Mouse (Mus musculus) liver (tissue): ENCODE measurements around the gene Ddx59.
A peak's percentile ranks its signal among the peaks of the same experiment; 100 is the strongest.

Experiments used
- DNase-seq: peaks from one replicate; pipeline ENCODE4 v3.0.0-alpha.2; 2020; ENCODE audit warnings: mixed read lengths

Ddx59 gene

GRCm38 (mm10) chr1:136450206-136450605 is 35.1 kb downstream of the Ddx59 start:
- DNase-seq: no peak

GRCm38 (mm10) chr1:136452421-136452820 is 37.4 kb downstream of the Ddx59 start:
- no peak for DNase-seq

GRCm38 (mm10) chr1:136455756-136456585 is 40.9 kb downstream of the Ddx59 start:
- DNase-seq: no peak

GRCm38 (mm10) chr1:136456741-136457140 is 41.7 kb downstream of the Ddx59 start:
- DNase-seq: no peak

- no peak for DNase-seq
These were observed 42.3 kb downstream of the Ddx59 start for GRCm38 (mm10) chr1:136457403-136457802.

- no peak for DNase-seq
These were observed 43.7 kb downstream of the Ddx59 start for GRCm38 (mm10) chr1:136458691-136459245.

- DNase-seq: no peak
These were observed 47.4 kb downstream of the Ddx59 start for GRCm38 (mm10) chr1:136462443-136462842.

GRCm38 (mm10) chr1:136465168-136465567 is 50.1 kb downstream of the Ddx59 start:
- no peak for DNase-seq

GRCm38 (mm10) chr1:136466143-136466811 is 51.2 kb downstream of the Ddx59 start, which contains the start of gene Kif14:
Kif14 (plus strand) TSS chr1:136466343.
- DNase-seq: peak; percentile 99

- no peak for DNase-seq
These were observed 54.3 kb downstream of the Ddx59 start for GRCm38 (mm10) chr1:136469408-136469807.

GRCm38 (mm10) chr1:136470471-136470870 is 55.4 kb downstream of the Ddx59 start:
- no peak for DNase-seq
